Mouse (Mus musculus) ES-E14 (cell line): ENCODE data around the gene Col4a1.

Source experiments
- CHD2 ChIP-seq: IDR thresholded peaks from 2 replicates; pipeline ENCODE4 v1.6.1; 2014; ENCODE audit warnings: mild to moderate bottlenecking, low read depth, low read length, inconsistent platforms
- HCFC1 ChIP-seq: IDR thresholded peaks from 2 replicates; pipeline ENCODE4 v1.6.1; 2012; ENCODE audit warnings: low read length, inconsistent platforms, borderline replicate concordance; ENCODE audit not compliant: insufficient read depth
- ZC3H11A ChIP-seq: IDR thresholded peaks from 2 replicates; pipeline ENCODE4 v1.6.1; 2012; ENCODE audit warnings: low read depth, mild to moderate bottlenecking, inconsistent platforms, low read length, borderline replicate concordance
- ZNF384 ChIP-seq: IDR thresholded peaks from 2 replicates; pipeline ENCODE4 v1.6.1; 2012; ENCODE audit warnings: low read depth, low read length, inconsistent platforms

GRCm38 (mm10) chr8:11183611-11184031, 129.0 kb downstream of the Col4a1 start:
- no peak for TF ChIP-seq CHD2
- no peak for TF ChIP-seq HCFC1
- TF ChIP-seq ZC3H11A: no peak
- no peak for TF ChIP-seq ZNF384
